Mouse (Mus musculus): Measurements from ENCODE around the gene Gm20824. TPM values are rescaled to one million over a fixed set of nuclear protein-coding genes. Genes with fewer than 3 reads are reported as not detected.
"Not testable (repeated sequence)": the region's sequence is repeated elsewhere in the genome, so short reads cannot be mapped to it uniquely, and the experiment has no call there.

Gene Gm20824
- total RNA-seq (2021) = not detected

DNA sequence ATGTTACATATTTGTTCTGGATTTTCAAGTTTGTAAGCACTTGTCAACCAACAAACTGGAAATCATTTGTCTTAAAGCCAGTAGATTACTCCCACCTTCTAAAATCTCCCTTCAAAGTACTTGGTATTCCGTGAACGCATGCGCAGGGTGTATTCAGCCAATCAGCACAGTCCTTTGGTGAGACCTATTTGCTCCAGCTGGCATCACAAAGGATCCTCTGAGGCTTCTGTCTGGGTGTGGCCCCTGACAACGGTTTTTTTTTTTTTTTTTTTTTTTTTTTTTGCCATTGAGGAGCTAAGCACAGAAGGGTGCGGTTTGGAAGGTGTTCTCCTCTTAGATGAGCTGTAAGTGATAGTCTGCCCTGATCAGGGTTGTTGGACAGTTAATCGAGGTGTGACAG lies at the start of gene Gm20824:
TSS of gene Gm20824 (plus strand) at position 301 of the 400 bp plus-strand sequence.
- not testable (repeated sequence) for DNase-seq

Other genes with a start within 250 kb of the Gm20824 start
- gene Gm20825, start 186.4 kb upstream of the Gm20824 start, total RNA-seq (2021) = not detected

Data from heart, postnatal 4 days (tissue).